Mouse (Mus musculus) left cerebral cortex, adult 9 months (tissue): ENCODE measurements around the gene Gtf2h1.
A peak's percentile ranks its signal among the peaks of the same experiment; 100 is the strongest.
"Not testable (repeated sequence)": the region's sequence is repeated elsewhere in the genome, so short reads cannot be mapped to it uniquely, and the experiment has no call there.

Source experiments
- DNase-seq, 2 experiments: peaks; one replicate each; pipeline ENCODE4 v3.0.0; 2022; ENCODE audit warnings: low spot score in 2 of 2

Gtf2h1 gene

GRCm38 (mm10) chr7:46795287-46796205, at the start of gene Gtf2h1, which contains the start of gene Hps5:
Gene Gtf2h1 (plus strand): TSS chr7:46796103.
Gene Hps5 (minus strand): TSS chr7:46796064.
- DNase-seq: peak; percentile 89 to 96

- DNase-seq: no peak
Measured at GRCm38 (mm10) chr7:46746381-46746780, 49.5 kb upstream of the Gtf2h1 start.

GRCm38 (mm10) chr7:46748459-46748858, 47.4 kb upstream of the Gtf2h1 start:
- no peak for DNase-seq

GRCm38 (mm10) chr7:46751490-46751889, 44.4 kb upstream of the Gtf2h1 start, which contains the start of gene Saa2:
Gene Saa2 (plus strand): TSS chr7:46751790.
- DNase-seq: no peak

- DNase-seq: no peak
Measured at GRCm38 (mm10) chr7:46761049-46761795, 34.7 kb upstream of the Gtf2h1 start.

GRCm38 (mm10) chr7:46762601-46763000, 33.3 kb upstream of the Gtf2h1 start:
- DNase-seq: no peak

GRCm38 (mm10) chr7:46764672-46765071, 31.2 kb upstream of the Gtf2h1 start:
- DNase-seq: no peak

- DNase-seq: no peak
Measured at GRCm38 (mm10) chr7:46767371-46767770, 28.5 kb upstream of the Gtf2h1 start.

GRCm38 (mm10) chr7:46768451-46768850, 27.5 kb upstream of the Gtf2h1 start:
- DNase-seq: no peak

- DNase-seq: peak in 1 of 2 experiments; percentile 32
Measured at GRCm38 (mm10) chr7:46770706-46771105, 25.2 kb upstream of the Gtf2h1 start.

GRCm38 (mm10) chr7:46789177-46789849, 6.6 kb upstream of the Gtf2h1 start:
- DNase-seq: no peak

GRCm38 (mm10) chr7:46793871-46794270, 2.0 kb upstream of the Gtf2h1 start:
- no peak for DNase-seq

GRCm38 (mm10) chr7:46796206-46796679, 340 bp downstream of the Gtf2h1 start:
- no peak for DNase-seq

GRCm38 (mm10) chr7:46796779-46797178, 876 bp downstream of the Gtf2h1 start:
- no peak for DNase-seq

- DNase-seq: no peak
Measured at GRCm38 (mm10) chr7:46810325-46810724, 14.4 kb downstream of the Gtf2h1 start.

GRCm38 (mm10) chr7:46814012-46814411, 18.1 kb downstream of the Gtf2h1 start:
- DNase-seq: no peak

GRCm38 (mm10) chr7:46820876-46821632, 25.2 kb downstream of the Gtf2h1 start:
- not testable (repeated sequence) for DNase-seq

GRCm38 (mm10) chr7:46827046-46827802, 31.3 kb downstream of the Gtf2h1 start:
- no peak for DNase-seq

- DNase-seq: no peak
Measured at GRCm38 (mm10) chr7:46827803-46828184, 31.9 kb downstream of the Gtf2h1 start.

GRCm38 (mm10) chr7:46829911-46830310, 34.0 kb downstream of the Gtf2h1 start:
- DNase-seq: no peak
